Mouse (Mus musculus) erythroid progenitor cell, adult 5-6 weeks (primary cell): ENCODE results near the gene Slc6a11. TPM values are rescaled to one million over a fixed set of nuclear protein-coding genes. Genes with fewer than 3 reads are reported as not detected.

Experiments used
- ATAC-seq: replicated peaks from 2 replicates; pipeline ENCODE4 v1.8.0; 2016; ENCODE audit warnings: moderate number of reproducible peaks, mild to moderate bottlenecking, moderate TSS enrichment, inconsistent platforms; ENCODE audit not compliant: poor library complexity, low FRiP score, severe bottlenecking
- total RNA-seq, 2 experiments: library from RNA; stranded (forward) in 1 of 2; stranded (reverse) in 1 of 2; fragments of 150-400 nt in 1 of 2; fragments of 186-747, 209-891 nt in 1 of 2; gene quantifications; 2 replicates each; pipeline versions ENCODE4 v1.2.3 to v1.2.4; 2015 to 2017; ENCODE audit warnings: low replicate concordance in 2 of 2

Gene Slc6a11
- not detected in 2 replicates for total RNA-seq (2015; ENCODE audit: low replicate concordance)
- total RNA-seq (2017; ENCODE audit: low replicate concordance), result not detected in 2 replicates

DNA sequence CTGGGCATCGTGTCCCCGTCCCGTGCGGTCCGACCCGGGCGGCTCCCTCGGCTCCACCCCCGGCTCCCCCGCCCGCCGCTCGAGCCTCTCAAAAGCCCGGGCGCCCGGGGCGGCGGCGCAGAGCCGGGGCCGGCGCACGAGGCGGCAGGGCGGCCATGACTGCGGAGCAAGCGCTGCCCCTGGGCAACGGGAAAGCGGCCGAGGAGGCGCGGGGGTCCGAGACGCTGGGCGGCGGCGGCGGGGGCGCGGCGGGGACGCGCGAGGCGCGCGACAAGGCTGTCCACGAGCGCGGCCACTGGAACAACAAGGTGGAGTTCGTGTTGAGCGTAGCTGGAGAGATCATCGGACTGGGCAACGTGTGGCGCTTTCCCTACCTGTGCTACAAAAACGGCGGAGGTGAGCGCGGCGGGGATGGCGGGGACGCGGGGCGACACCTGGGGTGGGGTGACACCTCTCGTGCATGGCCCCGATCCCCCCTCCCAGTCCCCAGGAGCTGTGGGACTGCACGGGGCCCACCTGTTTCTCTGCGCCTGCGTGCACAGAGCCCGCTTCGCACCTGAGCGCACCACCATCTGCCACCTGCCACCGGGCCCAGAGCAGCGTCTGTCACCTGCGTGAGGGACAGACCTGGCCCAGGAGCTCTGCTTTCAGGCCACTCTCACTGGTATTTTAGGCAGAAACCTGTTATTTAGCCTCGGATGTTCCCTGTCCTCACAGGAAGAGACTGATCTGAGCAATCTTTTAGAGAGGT lies at the start of gene Slc6a11:
Slc6a11 (plus strand) TSS at position 120 of the 751 bp plus-strand sequence.
- ATAC-seq, result no peak

DNA sequence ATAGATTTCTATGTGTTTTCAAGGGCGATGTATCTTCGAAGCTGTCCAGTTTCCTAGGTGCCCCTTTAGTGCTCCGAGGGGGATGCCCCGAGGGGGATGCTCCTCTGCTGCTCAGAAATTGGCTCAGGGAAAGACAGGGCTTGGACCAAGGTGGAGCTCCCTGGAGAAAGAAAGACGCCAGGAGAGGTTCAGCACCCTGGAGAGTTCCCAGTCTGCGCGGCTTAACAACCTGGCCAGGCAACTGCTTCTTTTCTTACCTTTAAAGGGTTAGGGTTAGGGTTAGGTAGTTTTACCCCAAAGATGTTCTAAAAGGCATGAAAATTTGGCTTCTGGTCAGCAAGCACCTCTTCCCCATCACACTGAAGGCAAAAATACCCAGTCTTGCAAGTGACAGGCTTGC lies 43.9 kb upstream of the Slc6a11 start:
- no peak for ATAC-seq

DNA sequence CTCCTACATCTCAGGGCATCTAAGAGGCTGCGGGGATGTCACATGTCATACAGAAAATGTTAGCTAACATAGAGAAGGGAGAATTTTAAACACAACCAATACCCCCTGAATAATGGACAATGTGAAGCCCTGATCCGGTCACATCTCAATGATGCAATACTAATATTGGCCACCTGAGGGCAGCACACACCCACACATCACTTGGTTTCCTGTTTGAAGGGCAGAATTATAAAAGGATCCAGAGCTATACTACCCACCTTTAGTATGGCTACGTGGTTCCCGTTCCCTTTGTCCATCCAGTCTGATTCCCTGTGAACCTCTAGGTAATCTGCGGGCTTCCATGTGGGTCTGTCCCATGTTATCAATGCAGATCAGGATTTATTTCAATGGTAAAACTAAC lies 41.4 kb upstream of the Slc6a11 start:
- no peak for ATAC-seq

DNA sequence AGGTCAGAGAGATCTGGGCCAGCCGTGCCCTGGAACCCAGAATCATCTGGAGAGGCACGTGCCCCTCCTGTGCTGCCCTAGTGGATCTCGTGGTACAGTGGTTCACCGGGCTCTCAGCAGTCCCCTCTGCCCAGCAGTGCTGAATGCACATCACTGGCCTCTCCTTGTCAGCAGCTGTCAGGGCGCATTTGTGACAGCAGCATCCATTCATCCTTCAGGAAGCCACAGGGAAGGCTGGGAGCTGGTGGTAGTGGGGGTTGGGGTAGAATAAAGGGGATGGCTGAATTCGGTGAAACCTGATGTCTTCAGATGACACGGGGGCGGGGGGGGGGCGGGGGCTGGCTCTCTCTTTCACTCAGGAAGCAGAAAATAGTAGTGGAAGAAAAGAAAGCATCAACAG lies 38.8 kb upstream of the Slc6a11 start:
- ATAC-seq, result no peak

DNA sequence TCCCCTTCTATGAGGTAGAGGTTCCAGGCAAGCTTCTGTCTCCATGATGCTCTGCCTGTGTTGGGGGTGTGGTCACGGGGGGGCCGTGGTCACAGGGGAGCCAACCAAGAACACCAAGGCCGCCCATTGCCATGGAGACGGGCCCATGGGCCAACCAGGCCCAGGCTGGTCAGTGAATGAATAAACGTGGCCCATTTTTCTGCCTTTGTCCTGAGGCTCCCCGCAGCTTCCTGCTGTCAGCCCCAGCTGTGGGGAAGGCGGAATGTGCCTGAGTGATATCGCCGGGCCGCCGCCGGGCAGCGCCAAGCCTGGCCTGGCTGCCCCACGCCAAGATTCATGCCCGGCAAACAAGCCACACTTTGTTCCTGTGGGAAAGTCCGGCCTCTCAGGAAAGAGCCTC lies 36.8 kb upstream of the Slc6a11 start:
- no peak for ATAC-seq

DNA sequence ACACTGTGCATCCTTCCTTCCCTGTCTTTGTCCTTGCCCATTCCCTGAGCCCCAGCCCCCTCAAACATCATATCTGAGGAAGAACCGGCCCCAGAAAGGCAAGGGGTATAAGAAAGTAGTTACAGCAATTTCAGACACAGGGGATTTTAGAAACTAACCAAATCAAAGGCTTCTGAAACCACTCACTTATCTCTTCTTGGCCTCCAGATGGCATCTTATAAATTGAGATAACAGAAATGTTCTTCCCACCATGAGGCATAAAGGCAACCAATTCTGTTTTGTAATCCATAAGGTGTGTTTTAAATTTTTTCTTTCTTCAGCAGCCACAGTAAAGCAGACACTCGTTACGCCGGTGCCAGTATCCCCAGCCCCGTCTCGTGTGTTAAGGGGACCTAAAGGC lies 34.5 kb upstream of the Slc6a11 start:
- no peak for ATAC-seq

DNA sequence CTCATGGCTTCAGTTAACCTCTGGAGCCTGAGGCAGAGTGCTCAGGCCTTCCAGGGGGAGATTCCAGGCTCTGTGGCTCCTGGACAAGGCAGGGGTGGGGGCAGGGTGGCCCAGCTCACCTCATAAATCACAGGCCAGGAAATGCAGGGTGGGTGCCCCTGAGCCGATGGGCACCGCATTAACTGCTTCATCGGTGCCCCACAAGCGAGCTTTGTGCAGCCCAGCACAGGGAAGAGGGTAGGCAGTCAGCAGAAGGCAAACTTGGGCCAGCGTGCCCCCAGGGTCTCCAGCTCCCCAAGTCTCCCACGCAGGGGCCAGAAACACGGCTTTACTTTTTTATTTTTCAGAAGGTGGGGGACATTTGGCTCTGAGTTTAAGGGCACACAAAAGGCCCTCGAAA lies 29.1 kb upstream of the Slc6a11 start:
- no peak for ATAC-seq

DNA sequence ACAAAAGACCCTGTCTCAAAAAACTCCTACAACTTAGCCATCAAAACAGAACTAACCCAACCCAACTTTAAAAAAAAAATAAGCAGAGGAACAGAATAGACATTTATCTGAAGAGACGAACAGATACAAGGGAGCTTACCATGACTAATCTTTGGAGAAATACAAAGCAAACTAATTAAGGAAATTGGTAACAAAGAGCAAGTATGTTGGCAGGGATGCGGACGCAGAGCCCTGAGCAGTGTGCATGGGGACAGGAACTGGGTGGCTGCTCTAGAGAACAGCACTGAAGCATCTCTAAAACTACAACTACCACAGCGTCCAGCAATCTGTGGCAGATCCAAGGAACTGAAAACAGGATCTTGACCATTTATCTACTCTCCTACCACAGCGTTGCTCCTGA lies 11.5 kb upstream of the Slc6a11 start:
- ATAC-seq, result no peak

DNA sequence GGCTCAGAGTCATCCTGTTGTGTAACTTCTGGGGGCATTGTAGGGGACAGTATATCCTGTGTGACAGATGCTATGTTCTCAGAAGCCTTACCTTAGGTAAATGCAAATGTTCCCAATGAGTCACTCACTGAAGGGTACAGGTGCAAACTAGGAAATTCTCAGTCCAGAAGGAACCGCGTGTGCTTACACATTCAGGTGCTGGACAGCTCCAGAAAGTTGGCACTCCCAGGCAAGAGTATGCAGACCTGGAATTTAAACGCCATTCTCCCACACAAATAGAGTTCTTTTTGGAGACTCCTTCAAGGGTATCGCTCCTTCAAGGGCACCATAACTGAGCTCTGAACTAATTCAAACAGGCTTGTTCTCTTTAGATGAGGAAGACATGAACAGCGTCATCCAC lies 5.5 kb upstream of the Slc6a11 start:
- no peak for ATAC-seq

DNA sequence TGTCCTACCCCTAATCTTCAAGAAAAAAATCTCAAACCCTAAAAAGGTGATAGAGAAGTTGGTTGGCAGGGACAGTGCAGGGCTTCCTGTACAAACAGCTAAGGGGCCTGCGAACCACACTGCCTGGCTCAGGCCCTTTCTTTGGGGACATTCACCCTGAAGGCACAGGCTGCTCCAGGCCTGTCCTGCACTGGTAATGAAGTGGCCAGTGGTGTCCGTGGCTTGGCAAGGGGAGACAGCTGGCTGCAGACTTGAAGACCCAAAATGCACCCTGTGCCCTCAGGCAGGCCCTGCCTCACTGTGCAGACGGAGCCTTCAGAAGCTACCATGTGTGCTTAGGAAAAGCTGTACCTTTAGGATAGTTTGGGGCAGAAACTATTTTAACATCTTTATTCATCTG lies 1.4 kb downstream of the Slc6a11 start:
- ATAC-seq, result no peak

DNA sequence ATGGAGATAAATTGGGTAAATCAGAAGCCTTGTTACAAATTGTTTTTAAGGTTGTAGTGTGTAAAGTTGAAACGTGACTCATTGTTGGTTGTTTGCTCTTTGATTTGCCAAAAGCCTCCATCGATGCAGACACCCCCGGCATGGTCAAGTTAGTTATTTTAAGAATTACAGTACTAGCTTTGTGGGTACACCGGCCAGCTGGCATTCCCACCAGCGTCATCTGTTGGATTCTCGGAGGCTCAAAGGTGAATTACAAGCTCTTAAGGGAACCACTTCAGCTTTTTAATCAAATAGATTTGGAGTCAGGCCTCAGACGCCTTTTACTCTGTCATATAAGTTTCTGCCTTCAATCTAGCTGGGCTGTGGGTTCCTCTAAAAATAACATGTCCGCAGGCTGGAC lies 1.9 kb downstream of the Slc6a11 start:
- no peak for ATAC-seq

DNA sequence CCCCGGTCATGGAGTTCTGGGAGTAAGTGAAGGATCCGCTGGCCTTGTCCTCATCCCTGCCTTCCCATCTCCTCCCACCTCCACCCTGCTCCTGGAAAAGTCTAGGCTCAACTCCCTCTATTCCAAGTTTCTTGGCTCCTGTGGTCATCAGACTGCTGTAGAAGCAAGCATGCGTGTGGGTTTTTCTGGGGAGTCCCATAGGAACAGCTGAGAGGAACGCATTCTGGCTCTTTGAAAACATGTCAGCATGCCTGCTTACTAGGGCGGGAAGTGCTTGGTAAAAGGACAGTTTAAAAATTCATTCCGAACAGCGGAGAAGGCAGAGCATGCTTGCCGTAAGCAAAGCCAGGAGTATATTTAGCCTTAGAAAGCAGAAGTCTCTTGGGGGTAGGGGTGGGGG lies 7.9 kb downstream of the Slc6a11 start:
- no peak for ATAC-seq

DNA sequence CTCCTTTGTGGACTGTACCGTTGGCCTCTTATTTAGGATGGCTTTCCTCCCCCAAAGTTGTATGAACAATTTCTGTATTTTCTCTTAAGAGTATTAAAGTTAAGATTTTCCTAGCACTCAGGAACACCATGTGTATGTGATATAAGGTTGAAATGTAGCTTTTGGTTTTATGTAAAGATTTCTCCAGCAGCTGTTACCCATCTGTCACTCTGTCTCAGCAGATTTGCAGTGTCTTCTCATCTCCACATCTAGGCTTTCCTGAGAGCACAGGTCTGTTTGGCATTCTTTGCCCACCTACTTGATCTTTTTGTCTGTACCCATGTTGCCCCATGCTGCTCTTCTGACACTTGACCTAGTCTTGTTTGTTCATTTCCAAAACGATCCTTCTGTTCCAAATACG lies 10.4 kb downstream of the Slc6a11 start:
- no peak for ATAC-seq

DNA sequence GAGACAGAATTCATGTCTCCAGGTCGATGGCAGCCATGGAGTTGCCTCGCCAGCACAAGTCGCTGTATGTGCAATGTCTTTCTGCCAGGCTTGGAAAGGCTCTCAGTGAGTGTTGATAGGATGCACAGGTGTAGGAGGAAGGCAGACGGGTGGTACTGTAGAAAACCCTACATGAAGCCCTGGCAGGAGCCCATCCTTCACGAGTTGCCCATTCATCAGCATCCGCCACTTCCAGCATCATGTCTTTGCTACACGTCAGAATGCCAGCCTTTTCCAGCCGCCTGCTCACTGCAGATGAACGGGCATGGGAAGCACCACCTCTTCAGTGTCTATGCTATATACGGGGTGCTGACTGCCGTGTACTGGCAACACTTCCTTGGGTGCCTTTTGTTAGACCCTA lies 11.4 kb downstream of the Slc6a11 start:
- no peak for ATAC-seq

DNA sequence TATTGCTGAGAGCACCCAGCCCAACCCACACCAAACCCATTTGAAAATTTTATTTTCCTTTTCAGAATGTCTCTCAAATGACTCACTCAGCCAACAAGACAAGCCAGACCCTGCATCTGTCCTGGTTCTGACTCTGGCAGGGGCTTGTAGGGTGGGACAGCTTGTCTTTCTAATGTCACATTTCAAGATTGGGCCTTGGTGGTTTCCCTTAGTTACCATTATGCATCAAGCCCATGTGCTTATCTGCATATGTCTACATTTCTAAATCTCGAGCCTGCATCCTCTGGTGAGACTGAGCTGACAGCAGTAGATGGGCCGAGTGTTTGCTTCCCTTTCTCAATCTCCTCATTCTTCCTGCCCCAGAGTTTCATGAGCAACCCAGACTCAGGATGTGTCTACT lies 12.5 kb downstream of the Slc6a11 start:
- no peak for ATAC-seq

DNA sequence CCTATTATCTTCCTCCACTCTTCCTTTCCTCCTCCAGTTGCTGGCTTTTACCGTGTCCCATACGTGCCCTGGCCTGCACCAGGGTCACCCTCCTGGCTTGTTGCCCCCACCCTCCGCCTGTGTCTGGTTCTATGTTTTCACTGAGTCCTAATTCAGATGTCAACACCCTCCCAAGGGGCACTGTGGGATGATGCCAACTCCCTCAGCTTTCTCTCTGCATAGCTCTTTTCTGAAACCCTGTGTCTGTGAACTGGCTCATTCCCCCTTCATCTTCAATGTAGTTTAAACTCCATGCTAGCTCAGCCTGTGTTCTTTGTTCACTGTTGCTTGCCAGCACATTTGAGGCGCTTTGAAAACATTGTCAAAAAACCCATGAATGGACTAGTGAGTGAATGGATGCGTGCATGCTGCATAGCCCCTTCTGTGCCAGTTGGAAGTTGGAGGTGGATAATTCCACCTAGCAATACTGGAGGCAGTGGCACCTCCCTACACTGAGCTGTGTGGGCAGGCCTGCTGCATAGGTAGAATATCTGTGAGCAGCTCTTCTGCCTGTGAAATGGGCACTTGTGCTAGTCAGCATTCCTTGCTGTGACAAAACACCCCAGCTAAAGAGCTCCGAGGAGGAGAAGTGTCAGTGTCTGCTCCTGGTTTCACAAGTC lies 13.5 kb downstream of the Slc6a11 start:
- no peak for ATAC-seq

DNA sequence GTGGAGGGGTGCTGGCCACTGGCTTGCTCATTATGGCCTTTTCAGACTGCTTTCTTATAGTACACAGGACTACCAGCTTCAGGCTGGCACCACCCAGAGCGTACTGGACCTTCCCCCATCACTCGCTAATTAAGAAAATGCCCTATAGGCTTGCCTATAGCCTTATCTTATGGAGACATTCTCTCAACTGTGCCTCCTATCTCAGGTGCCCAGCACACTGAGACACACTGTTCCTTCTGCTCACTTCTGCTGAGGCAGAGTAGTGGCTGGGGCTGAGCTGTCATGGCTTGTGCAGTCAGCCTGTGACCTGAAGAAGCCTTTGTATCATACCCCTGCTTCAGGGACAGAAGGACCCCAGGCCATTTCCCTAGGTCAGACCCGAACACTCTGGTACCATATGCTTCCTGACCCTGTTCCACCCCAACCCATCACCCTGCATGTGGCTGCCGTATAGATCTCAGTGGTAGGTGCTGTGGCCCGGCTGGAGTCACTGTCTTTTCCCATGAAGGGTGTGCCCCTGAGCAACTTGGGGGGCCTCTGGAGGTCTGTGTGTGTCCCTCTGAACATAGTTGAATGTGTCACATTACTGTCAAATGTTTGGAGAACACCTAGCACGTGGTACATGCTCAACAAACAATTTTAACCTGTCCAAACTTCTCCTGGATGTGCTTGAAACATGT lies 14.7 kb downstream of the Slc6a11 start:
- peak; percentile 91 for ATAC-seq

DNA sequence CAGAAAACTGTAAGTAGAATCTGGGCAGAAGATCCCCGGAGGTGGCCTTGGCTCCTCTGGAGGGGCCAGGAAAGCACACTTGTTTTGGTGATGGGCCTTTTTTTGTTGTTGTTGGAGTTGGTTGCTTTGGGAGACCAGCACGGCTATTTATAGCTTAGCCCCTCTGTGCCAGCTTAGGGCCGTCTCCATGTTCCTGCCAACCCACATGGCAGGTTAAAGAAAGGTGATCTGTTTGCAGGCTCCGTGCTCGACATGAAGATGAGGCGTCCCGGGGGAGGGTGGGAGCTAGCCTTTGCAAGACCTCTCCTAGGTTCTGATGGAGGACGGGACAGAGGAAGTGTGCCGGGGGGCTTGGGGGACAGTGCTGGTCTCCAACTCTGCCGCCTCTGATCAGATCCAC lies 24.7 kb downstream of the Slc6a11 start:
- no peak for ATAC-seq

DNA sequence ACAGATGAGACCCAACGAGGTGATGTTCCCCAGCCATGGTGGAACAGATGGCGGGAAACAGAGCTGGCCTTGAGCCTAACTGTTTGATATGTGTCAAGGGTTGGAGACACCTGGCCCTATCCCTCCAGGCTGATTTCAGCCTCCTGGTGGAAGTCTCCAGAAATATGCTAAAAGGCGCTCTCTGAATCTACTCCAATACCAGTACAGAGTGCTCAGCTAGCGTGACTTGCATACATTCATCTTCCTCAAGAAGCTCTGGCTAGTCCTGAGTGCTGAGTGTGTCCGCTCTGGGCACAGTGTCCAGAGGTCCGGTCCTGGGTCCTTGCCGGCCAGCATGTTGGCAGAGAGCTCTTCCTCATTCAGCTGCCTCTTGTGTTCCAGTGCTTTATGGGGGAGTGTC lies 27.8 kb downstream of the Slc6a11 start:
- no peak for ATAC-seq

DNA sequence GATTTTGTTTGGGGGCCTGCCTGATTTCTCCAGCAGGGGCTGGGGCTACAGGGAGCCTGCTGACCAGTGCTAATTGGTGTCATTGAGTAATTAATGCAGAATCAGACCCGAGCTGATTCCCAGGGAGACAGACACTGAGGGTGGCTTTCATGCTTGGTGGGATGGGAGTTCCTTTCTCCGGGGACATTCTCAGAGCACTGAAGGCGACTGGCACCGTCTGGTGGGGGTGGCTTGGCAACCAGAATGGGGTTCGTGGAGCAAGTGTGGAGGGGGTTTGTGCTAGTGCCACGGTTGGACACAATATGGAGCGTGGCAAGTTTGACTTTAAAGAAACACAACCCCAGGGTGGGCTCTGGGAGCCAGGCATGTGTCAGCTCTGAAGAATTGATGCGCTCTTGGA lies 29.7 kb downstream of the Slc6a11 start:
- no peak for ATAC-seq

DNA sequence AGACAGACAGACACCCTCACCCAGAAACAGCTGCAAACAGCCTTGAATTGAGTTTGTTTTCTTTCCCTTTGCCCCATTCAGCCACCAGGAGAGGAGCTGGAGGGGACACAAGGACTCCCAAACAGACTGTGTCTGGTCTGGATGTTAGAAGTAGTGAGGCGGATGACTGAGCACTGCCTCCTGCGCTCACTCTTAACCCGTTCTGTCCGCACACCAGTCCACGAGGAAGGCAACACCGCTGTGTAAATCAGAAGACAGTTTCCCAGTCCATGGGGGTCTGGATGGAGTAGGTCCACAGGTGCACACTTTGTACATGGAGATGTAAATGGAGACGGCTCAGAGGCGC lies 43.0 kb downstream of the Slc6a11 start:
- ATAC-seq, result no peak
